Mouse (Mus musculus): ENCODE data around the gene Pmm2. TPM values are rescaled to one million over a fixed set of nuclear protein-coding genes. Genes with fewer than 3 reads are reported as not detected.
A peak's percentile ranks its signal among the peaks of the same experiment; 100 is the strongest.

Pmm2 gene
- total RNA-seq (2021): 10 to 100 TPM; 19.3 to 22.6 TPM
- long read RNA-seq, experiment 1, transcript Pmm2-201 (9 exons, 1,842 nt): major isoform, 10 of 11 reads
- long read RNA-seq, experiment 1, partial matches to known transcripts: 1 of 11 reads
- long read RNA-seq, experiment 1, other reads (novel, unspliced or antisense): 0 of 11 reads
- long read RNA-seq, experiment 2, transcript Pmm2-201 (9 exons, 1,842 nt): major isoform, 23 of 26 reads
- long read RNA-seq, experiment 2, partial matches to known transcripts: 0 of 26 reads
- long read RNA-seq, experiment 2, other reads (novel, unspliced or antisense): 3 of 26 reads

DNA sequence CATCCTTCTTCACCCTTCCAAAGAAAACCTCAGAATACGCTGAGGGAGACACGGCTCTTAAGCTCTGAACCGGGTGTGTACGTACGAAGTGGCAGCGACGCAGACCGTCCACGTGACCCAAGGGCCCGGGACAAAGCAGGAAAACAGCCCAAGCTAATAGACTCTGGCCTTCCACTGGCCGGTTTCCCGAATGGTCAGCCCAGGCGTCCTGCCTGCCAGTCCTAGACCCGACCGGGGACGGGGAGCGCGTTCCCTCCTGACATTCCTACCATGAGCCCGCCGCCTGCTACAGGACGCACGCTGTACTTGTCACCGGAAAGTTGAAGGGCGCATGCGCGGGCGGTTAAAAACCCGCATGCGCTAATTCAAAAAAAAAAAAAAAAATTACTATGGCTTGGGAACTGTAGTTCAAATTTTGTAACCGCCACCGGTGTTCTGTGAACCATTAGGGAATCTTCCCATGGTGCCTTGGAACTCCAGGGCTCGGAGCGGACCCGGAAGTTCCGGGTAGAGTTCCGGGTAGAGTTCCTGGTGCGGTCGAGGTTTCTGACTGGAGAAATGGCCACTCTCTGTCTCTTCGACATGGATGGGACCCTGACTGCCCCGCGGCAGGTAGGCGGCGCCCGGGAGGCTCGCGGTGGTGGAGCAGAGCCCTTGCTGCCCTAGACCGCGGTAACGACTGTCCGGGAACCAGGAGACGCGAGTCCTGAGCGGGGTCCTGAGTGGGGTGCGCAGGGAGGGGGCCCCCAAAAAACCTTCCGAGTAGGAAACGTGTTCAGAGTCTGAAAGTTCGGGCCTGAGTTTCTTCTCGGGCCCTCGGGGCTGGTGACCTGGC lies at the start of gene Pmm2, which contains the start of gene Tmem186:
Pmm2 (plus strand) TSS at position 458 of the 835 bp plus-strand sequence.
Tmem186 (minus strand) TSS at position 496 of the 835 bp plus-strand sequence.
- DNase-seq: peak; percentile 84
- intact Hi-C loops (cut with DNase I; ENCODE audit: low total_unique reads): no loop called here

DNA sequence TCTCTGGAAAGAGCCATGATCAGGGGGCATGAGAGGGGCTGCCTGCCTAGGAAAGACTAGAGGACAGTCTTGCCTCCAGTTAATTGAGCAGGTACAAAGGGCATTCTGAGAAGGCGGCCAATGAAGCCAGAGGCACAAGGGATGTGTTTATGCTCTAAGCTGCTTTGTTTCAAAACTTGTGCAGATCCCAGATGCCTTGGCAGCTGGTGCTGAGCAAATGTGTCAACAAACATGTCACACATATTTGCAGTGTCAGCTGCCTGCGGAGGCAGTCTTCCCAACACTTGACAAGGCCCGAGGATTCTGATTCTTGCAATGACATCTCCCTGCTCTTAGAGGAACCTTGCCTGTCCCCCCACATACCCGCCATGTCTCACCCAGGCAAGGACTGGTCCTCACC lies 42.1 kb upstream of the Pmm2 start:
- intact Hi-C loops (cut with DNase I; ENCODE audit: low total_unique reads): no loop called here
- DNase-seq: peak; percentile 12

DNA sequence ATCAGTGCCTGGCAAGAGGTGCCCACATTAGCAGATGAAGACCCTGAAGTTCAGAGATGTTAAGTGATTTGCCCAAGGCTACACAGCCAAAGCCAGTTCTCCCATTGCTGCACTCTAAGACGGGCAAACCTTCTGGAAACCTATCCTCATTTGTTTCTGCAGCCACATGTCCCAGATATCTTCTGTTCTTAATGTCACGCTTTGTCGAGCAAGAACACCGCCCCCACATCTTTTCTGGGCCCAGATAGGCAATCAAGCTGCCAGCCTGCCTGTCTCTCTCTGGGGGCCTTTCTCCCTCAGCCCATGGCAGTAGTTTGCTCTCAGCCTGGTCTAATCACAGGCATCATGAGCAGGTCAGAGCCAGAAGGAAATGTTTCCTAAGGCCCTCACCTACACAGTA lies 41.1 kb upstream of the Pmm2 start:
- intact Hi-C loops (cut with DNase I; ENCODE audit: low total_unique reads): no loop called here

DNA sequence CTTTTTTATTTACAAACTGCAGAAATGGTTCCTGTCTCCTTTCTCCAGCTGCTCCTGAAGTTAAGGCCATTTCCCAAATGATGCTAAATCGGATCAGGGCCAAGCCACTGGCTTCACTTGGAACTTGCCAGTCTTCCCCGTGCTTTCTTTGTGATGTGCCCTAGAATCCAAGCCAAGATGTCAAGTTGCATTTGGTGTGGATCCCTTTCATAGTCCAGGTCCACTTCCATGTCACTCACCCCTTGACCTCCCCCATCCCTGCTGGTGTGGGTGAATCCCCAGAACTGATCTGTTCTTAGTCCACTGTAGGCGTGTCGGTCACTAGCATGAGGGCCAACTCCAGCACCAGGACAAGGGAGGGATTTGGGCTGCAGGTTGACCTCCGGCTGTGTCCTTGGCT lies 40.0 kb upstream of the Pmm2 start:
- intact Hi-C loops (cut with DNase I; ENCODE audit: low total_unique reads): no loop called here
- no peak for DNase-seq

More for the DNA sequence above, 41.1 kb upstream of the Pmm2 start:
- DNase-seq: no peak

DNA sequence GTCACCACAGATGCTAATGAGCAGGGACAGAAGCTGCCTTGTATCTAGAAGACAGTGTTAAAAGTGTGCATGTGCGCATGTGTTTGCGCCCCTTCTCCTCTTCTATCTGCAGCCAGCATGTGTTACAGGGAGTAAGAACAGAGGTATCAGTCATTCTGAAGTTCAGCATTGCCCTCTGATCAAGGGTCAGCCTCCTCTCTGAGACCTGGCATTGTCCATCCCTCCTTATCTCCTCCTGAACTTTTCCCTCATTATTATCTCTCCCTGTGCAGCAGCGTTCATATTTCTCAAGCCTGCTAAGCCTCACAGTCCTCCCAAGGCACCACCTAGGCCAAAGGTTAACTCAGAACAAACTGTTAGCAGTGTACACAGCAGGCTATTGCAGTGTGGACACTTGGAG lies 33.7 kb upstream of the Pmm2 start:
- no peak for DNase-seq
- intact Hi-C loops (cut with DNase I; ENCODE audit: low total_unique reads): no loop called here

DNA sequence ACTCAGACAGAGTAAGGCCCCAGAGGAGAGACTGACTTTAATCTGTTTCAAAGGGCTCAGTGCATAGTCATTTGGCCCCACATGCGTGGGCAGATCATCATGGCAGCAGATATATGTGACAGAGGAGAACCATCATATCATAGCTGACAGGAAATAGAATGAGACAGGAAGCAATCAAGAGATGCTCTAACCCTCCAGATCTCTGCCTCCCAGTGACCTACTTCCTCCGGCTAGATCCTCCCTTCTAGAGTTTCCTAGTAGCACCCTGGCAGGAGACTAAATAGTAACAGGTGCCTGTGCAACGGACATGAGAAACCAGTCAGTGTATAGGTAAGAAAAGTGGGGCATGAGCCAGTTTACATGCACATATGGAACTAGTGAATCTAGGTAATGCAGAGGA lies 27.1 kb upstream of the Pmm2 start:
- DNase-seq: no peak
- intact Hi-C loops (cut with DNase I; ENCODE audit: low total_unique reads): no loop called here

DNA sequence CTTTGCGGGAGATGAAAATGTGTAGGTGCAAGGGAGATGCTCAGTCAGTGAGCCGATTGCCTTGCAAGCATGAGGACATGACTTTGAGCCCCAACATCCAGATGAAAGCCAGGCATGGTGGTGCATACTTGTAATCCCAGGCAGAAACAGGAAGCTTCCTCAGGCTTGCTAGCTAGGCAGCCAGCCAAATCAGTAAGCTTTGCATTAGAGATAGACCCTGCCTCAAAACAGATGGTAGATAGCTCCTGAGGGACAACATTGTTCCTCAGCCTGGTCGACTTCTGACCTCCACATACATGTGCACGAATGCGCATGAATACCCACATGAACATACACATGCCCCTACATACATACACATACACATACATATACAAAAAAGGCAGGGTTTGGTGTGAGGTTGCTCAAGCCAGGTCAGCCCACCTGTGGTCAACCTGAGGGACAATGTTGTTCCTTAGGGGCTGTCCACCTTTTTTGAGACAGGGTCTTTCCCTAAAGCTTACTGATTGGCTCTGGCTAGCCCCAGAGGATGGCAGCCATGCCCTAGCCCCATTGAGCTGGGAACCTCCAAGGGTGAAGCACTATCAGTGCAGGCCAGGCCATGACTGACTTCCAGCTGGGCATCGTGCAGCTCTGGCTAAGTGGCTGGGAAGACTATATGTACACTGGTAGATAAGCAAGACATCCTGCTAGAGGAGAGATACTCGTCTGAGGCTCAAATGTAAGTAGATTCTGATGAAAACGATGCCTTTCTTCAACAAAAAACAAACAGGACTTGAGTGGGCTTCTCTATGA lies 25.1 kb upstream of the Pmm2 start:
- no peak for DNase-seq
- intact Hi-C loops (cut with DNase I; ENCODE audit: low total_unique reads): no loop called here

DNA sequence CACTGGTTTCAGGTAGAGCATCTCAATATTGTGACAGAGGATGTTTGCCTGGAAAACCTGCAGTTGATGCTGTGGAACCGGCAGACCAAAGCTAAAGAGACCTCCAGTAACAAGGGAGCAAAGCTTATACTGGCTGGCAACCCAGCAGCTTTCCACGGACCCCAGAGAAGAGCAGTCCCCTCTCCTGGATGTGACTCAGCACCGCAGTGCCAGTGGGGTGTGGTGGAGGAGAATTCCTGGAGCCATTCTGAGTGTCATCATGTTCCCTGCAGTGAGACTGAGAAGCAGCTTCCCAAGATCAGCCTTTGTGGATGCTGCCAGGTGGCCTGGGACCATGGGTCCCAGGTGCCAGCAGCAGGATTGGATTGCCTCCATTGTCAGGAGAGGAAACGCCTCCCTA lies 24.4 kb upstream of the Pmm2 start:
- intact Hi-C loops (cut with DNase I; ENCODE audit: low total_unique reads): no loop called here
- DNase-seq: no peak

DNA sequence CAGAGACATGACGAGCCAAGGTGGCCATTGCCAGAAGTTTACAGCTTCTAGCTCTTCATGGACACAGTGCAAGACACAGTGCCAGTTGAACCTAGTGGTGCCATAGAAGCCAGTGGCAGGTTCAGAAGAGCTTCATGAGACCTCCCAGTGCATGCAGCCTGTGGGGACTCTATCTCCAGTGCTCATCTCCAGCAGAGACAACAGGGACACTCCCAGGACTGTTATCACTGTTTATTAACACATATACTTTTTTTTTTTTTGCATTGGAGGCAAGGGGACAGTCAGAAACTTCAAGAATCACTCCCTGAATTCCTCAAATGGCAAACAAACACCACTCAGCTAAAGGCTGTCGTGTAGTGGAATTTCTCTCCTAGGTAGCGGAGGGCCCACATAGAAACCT lies 24.0 kb upstream of the Pmm2 start:
- DNase-seq: no peak
- intact Hi-C loops (cut with DNase I; ENCODE audit: low total_unique reads): no loop called here

DNA sequence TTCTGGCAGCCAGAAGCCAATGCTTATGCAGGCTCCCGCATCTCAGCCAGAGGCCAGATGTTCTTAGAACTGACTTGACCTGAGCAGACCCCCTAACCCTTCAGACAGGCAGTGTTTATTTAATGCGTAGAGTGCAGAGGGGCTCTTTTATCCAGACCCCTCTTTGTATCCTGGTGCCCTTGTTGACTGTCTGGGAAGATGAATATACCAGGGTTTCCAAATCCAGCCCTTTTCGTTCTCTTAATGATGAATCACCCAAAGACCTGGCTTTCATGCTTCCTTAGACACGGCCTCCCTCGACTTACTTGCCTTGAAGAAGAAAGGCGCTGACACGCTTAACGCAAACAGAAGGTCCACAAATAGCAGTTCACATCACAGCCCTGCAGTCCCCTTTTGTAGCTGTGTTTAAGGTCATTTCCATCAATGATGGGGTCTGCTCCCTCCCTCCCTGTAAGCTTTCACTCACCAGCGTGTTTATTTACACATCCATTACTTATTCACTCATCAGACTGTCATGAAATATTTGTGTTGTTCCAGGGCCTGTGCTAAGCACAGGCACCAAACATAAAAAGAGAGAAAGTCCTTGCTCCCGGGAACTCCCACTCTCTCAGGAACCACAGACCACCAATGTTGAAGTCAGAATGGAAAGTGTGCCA lies 17.7 kb upstream of the Pmm2 start:
- intact Hi-C loops (cut with DNase I; ENCODE audit: low total_unique reads): no loop called here
- no peak for DNase-seq

DNA sequence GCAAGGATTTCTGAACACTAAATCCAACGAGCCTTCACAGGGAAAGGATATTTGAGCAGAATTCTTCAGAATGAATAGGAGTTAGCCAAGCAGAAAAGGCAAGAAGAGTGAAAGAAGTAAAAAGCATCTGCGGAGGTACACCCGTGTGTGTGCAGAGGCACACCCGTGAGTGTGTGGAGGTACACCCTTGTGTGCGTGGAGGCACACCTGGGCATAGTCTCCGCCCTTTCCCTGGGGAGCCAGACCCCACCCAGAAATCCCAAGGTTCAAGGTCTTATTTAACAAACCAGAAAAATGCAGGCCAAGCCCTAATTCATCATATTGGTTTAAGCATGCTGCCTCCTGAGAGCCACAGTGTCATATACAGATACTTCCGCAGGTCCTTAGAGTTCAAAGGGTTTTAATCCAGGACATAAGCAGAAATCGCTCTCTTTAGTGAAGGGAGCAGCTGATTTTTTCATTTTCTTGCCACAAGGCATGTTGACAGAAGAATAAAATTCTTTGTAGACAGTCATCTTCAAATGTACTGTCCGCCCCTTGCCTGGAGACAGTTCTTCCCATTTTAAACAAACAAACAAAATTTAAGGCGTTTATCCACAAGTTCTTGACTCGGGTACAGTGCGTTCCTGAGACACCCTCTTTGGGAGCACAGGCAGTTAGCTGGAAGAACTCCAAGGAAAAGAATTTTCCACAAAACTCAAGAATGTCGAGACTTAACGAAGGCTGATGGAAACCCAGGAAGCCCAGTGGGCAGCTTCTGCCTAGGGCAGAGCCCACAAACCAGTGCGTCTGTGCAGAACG lies 17.0 kb upstream of the Pmm2 start:
- no peak for DNase-seq
- intact Hi-C loops (cut with DNase I; ENCODE audit: low total_unique reads): no loop called here

DNA sequence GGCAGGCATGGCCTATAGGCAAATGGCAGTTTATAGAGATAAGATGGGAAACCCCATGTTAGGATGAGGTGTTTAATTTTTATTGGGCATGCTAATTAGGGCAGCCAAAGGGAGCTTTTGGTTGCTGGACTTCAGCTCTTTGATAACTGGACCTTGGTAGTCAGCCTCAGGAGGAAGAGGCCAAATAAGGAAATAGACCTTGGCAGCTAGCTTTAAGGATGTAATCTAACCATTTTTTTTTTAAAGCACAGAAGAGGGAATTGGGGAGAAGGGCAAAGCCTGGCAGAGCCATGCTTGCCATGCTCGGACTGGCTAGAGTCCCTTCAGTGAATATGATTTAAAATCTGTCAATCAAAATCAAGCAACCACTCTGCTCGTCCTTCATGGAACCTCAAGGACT lies 7.1 kb upstream of the Pmm2 start:
- intact Hi-C loops (cut with DNase I; ENCODE audit: low total_unique reads): no loop called here
- DNase-seq: no peak

DNA sequence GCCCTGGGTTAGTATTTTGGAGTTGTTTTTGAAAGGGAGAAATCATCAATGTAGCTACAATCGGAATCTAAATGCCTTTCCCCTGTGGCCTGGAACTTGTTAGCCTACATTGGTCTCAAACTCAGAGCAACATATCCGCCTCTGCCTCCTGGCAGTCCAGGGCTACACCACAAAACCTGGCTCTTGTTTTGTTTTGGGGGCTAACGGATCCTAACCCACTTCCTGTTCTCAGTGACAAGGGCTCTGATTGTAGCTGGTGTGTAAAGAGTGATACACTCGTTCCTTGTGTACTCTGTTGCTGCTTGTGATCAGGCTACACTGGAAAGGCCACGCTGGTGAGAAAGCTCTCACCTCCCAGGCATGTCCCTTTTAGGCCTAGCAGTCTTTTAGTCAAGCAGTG lies 6.0 kb upstream of the Pmm2 start:
- DNase-seq: no peak
- intact Hi-C loops (cut with DNase I; ENCODE audit: low total_unique reads): no loop called here

DNA sequence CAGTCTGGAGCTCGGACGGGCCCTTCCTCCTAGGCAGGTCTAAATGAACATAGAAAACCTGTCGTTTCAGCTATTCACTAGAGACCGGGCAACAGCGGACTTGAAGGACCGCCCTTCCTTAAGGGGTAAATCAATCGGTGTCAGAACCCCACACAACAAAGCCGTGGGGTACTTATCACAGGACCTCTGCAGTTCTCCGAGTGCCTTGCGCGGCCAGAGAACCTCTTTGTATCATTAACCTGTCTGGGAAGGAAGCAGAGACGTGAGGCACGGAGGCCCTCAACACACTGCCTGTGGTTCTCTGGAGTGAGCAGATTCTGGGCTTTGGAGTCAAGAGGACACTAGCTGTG lies 632 bp upstream of the Pmm2 start:
- no peak for DNase-seq
- intact Hi-C loops (cut with DNase I; ENCODE audit: low total_unique reads): no loop called here

DNA sequence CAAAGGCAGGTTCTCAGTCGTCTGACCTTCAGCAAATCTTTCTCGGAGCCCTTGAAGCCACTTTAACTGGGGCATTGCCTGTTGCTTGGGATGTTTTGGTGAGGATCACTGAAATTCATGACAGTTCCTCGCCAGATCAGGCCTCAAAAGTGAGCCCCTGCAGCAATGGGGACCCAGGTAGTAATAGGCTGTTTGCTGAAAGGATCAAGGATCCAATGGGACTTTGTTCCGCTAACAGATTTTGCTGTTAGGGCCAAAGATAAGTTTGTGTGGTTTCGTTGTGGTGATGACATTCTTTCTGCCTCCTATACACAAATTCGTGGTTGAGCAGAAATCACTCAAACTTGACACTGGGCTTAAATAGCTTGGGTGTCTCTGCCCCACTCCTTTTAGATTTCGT lies 657 bp downstream of the Pmm2 start:
- intact Hi-C loops (cut with DNase I; ENCODE audit: low total_unique reads): no loop called here
- no peak for DNase-seq

DNA sequence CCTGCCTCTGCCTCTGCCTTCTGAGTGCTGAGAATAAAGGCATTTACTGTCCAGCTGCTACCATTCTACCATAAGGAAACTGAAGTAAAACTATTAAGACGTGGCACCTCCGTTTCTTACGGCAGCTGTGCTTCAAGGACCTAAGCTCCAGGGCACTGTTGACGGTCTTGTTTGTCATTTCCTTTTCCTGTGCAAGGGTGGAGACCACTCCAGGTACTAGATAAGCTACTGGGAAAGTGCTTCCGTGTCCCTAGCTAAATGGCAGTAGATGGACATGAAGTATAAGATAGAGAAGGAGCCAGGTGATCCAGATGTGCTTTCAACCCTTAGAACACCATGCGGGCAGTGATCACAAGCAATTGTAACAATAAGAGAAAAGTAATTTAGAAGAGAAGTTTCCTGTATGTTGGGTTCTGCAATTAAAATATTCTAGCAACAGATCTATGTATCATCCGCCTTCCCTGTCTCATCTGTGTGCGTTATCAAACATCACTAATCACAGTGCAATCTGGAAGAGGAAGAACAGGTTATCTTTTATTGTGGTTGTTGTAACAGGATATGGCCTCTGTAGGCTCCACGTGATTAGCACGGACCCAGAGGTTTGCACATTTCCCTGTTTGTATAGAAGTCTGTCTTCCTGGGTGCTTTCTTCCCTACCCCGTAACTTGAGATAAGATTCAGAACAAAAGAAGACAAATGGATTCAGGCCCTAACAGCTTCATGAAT lies 2.2 kb downstream of the Pmm2 start:
- intact Hi-C loops (cut with DNase I; ENCODE audit: low total_unique reads): loop anchor here (5.0 to 10.0 kb wide), 2 partner anchors 38 to 145 kb away; no protein-coding TSS in a partner anchor
- no peak for DNase-seq

DNA sequence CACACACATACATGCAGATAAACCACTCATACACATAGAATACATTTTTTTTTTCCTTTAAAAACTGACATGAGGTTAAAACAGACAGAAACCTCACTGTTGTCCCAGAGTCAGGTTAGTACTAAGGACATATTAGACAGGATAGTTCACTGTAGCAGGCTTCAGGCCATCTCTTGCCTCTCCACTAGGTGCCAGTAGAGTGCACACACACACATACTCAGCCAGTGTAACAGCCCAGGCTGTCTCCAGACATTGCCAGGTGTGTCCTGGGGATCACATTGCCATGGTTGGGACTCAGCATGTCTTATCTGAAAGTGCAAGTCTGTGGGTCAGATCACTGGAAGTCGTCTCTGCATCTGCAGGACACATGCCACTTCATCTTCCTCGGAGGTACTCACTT lies 6.4 kb downstream of the Pmm2 start:
- intact Hi-C loops (cut with DNase I; ENCODE audit: low total_unique reads): loop anchor here (5.0 to 10.0 kb wide), 2 partner anchors 33 to 149 kb away; no protein-coding TSS in a partner anchor
- DNase-seq: no peak

DNA sequence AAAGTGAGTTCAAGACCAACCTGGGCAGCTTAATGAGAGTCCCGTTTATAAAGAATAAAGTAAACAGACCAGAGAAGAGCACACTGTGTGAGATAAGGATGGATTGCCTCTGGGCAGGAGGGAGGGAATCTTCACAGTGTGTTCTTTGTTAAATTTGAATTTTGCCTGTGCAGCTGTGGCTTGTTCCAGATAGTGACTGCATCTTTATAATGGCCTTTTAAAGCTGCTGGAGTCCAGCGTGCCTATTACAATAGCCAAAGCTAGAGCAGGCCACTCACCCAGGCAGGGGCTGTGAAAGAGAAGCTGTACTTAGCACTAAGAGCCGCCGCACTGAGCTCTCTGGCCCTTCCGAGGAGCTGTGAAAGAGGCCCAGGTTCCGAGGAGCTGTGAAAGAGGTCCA lies 8.1 kb downstream of the Pmm2 start:
- intact Hi-C loops (cut with DNase I; ENCODE audit: low total_unique reads): loop anchor here (10.0 kb wide), 1 partner anchor 151 kb away; no protein-coding TSS in a partner anchor
- no peak for DNase-seq
